Mouse (Mus musculus) liver, postnatal 0 days (tissue): Measurements from ENCODE around the gene Adcy7. TPM values are rescaled to one million over a fixed set of nuclear protein-coding genes. Genes with fewer than 3 reads are reported as not detected.

Experiments
- ATAC-seq: fragments of 200-750 bp; cut with Nextera tagmentation; 2 replicates; pipeline ENCODE4 v1.8.0; 2017; ENCODE audit warnings: mild to moderate bottlenecking, moderate library complexity
- DNase-seq: peaks from one replicate; pipeline ENCODE4 v3.0.0-alpha.2; 2016
- H3K27ac ChIP-seq: fragments of 300-500 bp; sonication (generic); 2 replicates; pipeline ENCODE4 v1.5.1; 2014; ENCODE audit warnings: antibody characterized with exemption, moderate library complexity, mild to moderate bottlenecking, low read depth
- H3K27me3 ChIP-seq: fragments of 300-500 bp; sonication (generic); 2 replicates; pipeline ENCODE4 v1.6.1; 2014; ENCODE audit warnings: low read length, control low read depth, mixed read lengths; ENCODE audit not compliant: insufficient read depth
- H3K36me3 ChIP-seq: fragments of 300-500 bp; sonication (generic); replicated peaks from 2 replicates; pipeline ENCODE4 v1.6.1; 2014; ENCODE audit warnings: mild to moderate bottlenecking, control low read depth, low read length, moderate library complexity, mixed read lengths; ENCODE audit not compliant: insufficient read depth
- H3K4me1 ChIP-seq: fragments of 300-500 bp; sonication (generic); 2 replicates; pipeline ENCODE4 v1.6.1; 2014; ENCODE audit warnings: antibody characterized with exemption, mild to moderate bottlenecking, control low read depth; ENCODE audit not compliant: insufficient read depth
- H3K4me2 ChIP-seq: fragments of 300-500 bp; sonication (generic); 2 replicates; pipeline ENCODE4 v1.6.1; 2014; ENCODE audit warnings: low read depth, mild to moderate bottlenecking, low read length, moderate library complexity, mixed read lengths
- H3K4me3 ChIP-seq: fragments of 300-500 bp; sonication (generic); 2 replicates; pipeline ENCODE4 v1.5.1; 2014; ENCODE audit warnings: low read depth, low read length
- H3K9ac ChIP-seq: fragments of 300-500 bp; sonication (generic); replicated peaks from 2 replicates; pipeline ENCODE4 v1.6.1; 2014; ENCODE audit warnings: mild to moderate bottlenecking, moderate library complexity
- H3K9me3 ChIP-seq: fragments of 300-500 bp; sonication (generic); 2 replicates; pipeline ENCODE4 v1.6.1; 2016; ENCODE audit warnings: mild to moderate bottlenecking, control low read depth, low read length, mixed read lengths
- CTCF ChIP-seq: sonication (generic); IDR thresholded peaks from 2 replicates; pipeline ENCODE4 v1.5.1; 2016; ENCODE audit warnings: antibody characterized with exemption, low read depth
- EP300 ChIP-seq: IDR thresholded peaks from 2 replicates; pipeline ENCODE4 v1.6.1; 2016; ENCODE audit warnings: antibody characterized with exemption, low read depth, mild to moderate bottlenecking
- WGBS: fragments of 180-500 bp; shearing (Covaris S2); extraction: QIAGEN DNeasy Blood & Tissue Kit; methylation state at CpG from one replicate; pipeline ENCODE4 v1.1.7; 2014; ENCODE audit not compliant: insufficient replicate concordance; 5-methylcytosine and 5-hydroxymethylcytosine counted together
- polyA plus RNA-seq: library from polyadenylated mRNA; unstranded; fragments of >200 nt; fragmentation: Nextera tagmentation; extraction: Ambion mirVana; gene quantifications from 2 replicates; pipeline ENCODE4 v1.2.1, GENCODE M21; 2015

Gene Adcy7
- polyA plus RNA-seq, 1 experiment from 2014 or later = 8.4 TPM

DNA sequence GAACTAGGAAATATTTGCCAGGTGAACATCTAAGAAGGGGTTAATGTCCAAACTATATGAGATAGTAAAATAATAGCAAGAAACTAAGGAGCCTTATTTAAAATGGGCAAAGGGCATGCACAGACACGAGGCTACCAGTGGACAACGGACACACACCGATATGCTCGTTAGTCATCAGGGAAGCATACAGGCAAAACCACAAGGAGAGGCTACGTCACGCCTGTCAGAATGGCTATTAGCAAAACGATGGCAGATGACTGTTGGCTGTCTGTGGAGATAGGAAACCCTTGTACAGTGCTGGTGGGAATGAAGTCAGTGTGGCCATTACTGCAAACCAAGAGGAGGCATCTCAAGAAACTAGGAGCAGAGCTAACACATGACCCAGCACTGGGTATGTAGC, 8.7 kb downstream of the Adcy7 start:
- WGBS = 37% methylated on average over 7 of the region's 7 CpGs
- no peaks in the 10 kb centered on the region for H3K36me3 ChIP-seq
- ATAC-seq (no peak), DNase-seq (peak; percentile 16)
- H3K4me3 ChIP-seq = no peak overlapping the region
- H3K4me1 ChIP-seq = peaks cover 29% of the 10 kb centered on the region
- TF ChIP-seq CTCF (no peak), EP300 (peak; percentile 54)
- no peaks in the 10 kb centered on the region for H3K9me3 ChIP-seq
- H3K4me2 ChIP-seq = no peak overlapping the region
- H3K9ac ChIP-seq = no peak overlapping the region
- peak overlapping the region; percentile 44; the same call in 1 of the 2 replicates for H3K27ac ChIP-seq
- H3K27me3 ChIP-seq = no peaks in the 10 kb centered on the region

DNA sequence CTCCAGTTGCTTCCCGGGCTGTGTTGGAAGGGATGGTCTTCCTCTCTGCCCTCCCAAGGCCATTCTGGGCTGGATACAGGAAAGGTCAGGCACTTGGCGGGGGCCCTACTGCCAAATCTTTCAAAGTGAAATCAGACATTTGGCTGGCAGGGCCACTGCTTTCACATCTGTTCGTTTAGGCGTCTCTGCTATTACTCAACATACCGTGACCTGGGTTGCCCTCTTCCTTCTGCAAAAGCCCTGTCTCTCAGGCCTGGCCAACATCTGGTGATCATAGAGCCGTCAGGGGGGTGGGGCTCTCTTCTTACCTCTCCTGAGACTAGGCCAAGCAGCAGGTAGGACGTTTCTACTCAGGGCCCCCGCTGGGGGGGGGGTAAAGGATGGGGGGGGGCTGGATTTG, 10.5 kb downstream of the Adcy7 start:
- DNase-seq (peak; percentile 64), ATAC-seq (no peak)
- WGBS = 25% methylated on average over 8 of the region's 8 CpGs
- no peak overlapping the region for H3K4me2 ChIP-seq
- no peaks in the 10 kb centered on the region for H3K9me3 ChIP-seq
- H3K9ac ChIP-seq = no peak overlapping the region
- H3K4me3 ChIP-seq = no peak overlapping the region
- H3K4me1 ChIP-seq = peaks cover 31% of the 10 kb centered on the region
- TF ChIP-seq CTCF (no peak), EP300 (no peak)
- no peaks in the 10 kb centered on the region for H3K36me3 ChIP-seq
- no peaks in the 10 kb centered on the region for H3K27me3 ChIP-seq
- H3K27ac ChIP-seq = no peak overlapping the region

DNA sequence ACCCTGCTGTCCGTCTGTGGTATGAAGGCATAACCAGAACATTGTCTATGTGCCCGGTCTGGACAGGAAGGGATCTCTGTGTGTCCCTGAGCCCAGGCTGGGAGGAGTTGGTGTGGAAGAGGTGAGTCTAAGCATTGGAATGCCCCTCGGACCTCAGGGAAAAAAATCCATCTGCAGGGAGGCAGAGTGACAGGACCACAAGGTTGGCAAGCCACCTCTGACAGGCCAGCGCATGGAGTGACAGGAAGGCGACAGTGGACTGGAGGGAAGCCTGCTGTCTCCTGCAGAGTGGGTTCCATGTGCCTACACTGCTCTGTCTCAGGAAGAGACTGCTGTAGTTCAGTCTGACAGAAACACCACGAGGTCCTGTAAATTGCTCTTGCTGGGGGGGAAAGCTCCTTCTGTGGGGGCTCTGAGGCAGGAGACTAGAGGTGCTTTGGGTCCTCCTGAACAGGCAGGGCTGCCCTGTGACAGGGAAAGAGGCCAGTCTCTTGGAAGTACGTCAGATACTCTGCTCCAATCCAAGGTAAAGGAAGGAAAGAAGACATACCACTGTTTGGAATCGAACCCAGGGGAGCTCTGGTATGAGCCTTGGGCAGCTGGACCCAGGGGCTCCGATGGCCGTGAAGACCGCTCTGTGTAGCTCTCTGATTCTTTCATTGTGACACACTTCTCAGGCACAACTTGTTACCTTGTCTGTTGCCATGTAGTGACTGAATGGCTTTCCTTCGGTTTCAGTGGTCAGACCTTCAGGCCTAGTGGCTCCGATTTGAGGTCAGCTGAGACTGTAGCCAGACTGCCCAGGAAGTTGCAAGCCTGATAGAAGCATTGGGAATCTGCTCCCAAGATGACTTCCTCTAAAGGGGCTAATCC, 11.3 kb downstream of the Adcy7 start:
- Histone ChIP-seq H3K9me3 (no peaks in the 10 kb centered on the region), H3K4me1 (peaks cover 37% of the 10 kb centered on the region), H3K9ac (no peak overlapping the region), H3K4me3 (no peak overlapping the region), H3K27ac (no peak overlapping the region), H3K4me2 (no peak overlapping the region), H3K36me3 (no peaks in the 10 kb centered on the region), H3K27me3 (no peaks in the 10 kb centered on the region)
- ATAC-seq = no peak
- no peak for DNase-seq
- WGBS = 71% methylated on average over 13 of the region's 13 CpGs
- TF ChIP-seq CTCF (no peak), EP300 (no peak)

DNA sequence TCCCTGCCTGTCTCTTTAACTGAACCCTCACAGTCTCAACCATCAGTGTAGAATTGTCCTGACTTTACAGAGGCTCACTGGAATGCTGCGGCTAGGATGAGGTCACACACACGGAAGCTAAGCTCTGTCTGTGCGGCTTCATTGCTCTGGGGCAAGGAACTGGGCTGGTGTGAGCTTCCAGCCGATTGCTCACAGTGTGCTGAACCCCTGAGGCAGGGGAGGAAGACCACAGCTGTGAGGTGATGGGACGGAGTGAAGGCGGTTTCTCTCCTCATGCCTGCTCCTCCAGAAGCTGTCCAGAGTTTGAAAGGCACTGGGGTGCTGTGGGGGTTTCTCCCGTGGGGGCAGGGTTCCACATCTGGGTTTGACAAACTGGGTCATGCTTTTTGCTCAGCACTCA, 12.5 kb downstream of the Adcy7 start:
- 69% methylated on average over 7 of the region's 7 CpGs for WGBS
- Histone ChIP-seq H3K27me3 (no peaks in the 10 kb centered on the region), H3K4me1 (peaks cover 38% of the 10 kb centered on the region), H3K27ac (no peak overlapping the region), H3K9me3 (no peaks in the 10 kb centered on the region), H3K36me3 (no peaks in the 10 kb centered on the region), H3K4me3 (no peak overlapping the region), H3K9ac (no peak overlapping the region), H3K4me2 (no peak overlapping the region)
- TF ChIP-seq CTCF (no peak), EP300 (no peak)
- ATAC-seq (no peak), DNase-seq (peak; percentile 15)

DNA sequence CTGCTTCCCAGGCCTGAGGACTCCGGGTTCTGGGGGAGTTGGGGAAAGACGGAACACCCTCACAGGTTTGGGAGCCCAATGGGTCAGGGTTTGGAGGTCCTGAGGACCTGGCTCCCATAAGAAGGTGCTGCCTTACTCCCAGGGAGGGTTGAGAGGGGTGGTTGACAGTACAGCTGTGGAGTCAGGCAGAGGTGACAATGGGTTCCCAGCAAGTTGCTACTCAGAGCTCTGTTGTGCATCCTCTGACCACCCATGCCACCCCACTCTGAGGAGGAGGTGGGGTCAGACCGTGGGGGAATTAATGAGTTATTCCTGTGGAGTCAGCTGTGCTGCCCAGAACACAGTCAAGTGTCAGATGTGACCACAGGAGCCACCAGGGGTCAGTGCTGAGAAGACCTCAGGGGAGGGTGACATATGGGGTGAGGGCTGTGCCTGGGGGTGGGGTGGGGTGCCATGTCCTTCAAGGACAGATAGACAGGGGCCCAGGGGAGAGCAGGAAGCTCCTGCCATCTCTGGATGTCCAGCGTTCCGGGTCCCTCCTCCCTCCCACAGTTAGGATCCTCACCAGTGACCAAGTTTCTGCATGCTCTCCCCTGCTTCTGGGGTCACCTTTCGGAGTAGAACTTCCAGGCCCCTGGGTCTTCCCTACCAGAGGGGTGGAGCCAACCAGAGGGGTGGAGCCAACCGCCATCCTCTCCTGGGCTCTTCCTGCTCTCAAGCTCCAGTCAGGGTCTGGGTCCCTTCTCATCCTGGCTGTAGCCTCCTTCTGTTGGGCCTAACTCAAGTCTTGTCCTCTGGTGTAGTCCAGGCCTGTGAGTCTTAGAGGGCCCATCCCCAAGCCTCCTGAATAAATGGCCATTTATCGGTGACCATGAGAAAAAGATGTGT, 13.5 kb downstream of the Adcy7 start:
- no peak overlapping the region for H3K9ac ChIP-seq
- H3K4me1 ChIP-seq = peaks cover 39% of the 10 kb centered on the region

DNA sequence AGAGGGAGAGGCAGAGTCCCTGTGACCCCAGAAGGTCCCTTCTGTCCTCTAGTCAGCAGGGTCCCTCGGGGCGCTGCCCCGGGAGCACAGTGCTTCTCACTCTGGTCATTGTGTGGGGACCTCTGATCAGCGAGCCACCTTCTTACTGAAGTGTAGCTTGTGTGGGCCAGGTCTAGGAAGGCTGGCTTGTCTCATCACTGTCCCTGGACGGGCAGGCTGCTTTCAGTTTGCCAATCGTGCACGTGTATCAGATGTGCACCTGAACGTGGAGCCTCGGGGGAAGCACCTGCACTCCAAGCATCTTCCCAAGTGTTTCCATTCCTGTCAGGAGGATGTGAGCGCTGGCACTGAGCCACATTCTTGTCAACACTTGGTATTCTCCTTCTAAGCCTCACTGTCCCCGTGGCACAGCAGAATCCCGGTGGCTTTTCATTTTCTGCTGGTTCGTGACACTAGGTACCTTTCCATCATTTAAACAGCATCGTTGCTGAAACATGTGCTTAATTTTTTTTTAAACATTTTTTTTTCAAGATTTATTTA, 14.3 kb downstream of the Adcy7 start:
- peaks cover 35% of the 10 kb centered on the region for H3K4me1 ChIP-seq
- no peak for ATAC-seq
- no peaks in the 10 kb centered on the region for H3K9me3 ChIP-seq
- H3K27ac ChIP-seq = no peak overlapping the region
- 78% methylated on average over 14 of the region's 14 CpGs for WGBS
- no peak overlapping the region for H3K9ac ChIP-seq
- H3K4me3 ChIP-seq = no peak overlapping the region
- DNase-seq = peak; percentile 12
- no peaks in the 10 kb centered on the region for H3K36me3 ChIP-seq
- H3K27me3 ChIP-seq = no peaks in the 10 kb centered on the region
- H3K4me2 ChIP-seq = no peak overlapping the region
- no peak for TF ChIP-seq EP300
- no peak for TF ChIP-seq CTCF

More for the DNA sequence above, 13.5 kb downstream of the Adcy7 start:
- 70% methylated on average over 8 of the region's 8 CpGs for WGBS
- peak; percentile 58 for TF ChIP-seq CTCF
- no peak for TF ChIP-seq EP300
- H3K9me3 ChIP-seq = no peaks in the 10 kb centered on the region
- H3K36me3 ChIP-seq = no peaks in the 10 kb centered on the region
- ATAC-seq = no peak
- H3K27me3 ChIP-seq = no peaks in the 10 kb centered on the region
- H3K27ac ChIP-seq = no peak overlapping the region
- DNase-seq = peak; percentile 48
- H3K4me3 ChIP-seq = no peak overlapping the region
- H3K4me2 ChIP-seq = no peak overlapping the region
